Mouse (Mus musculus) bone marrow macrophage, adult 2 months (primary cell): ENCODE results near the gene Pitpnb. TPM values are rescaled to one million over a fixed set of nuclear protein-coding genes. Genes with fewer than 3 reads are reported as not detected.
A peak's percentile ranks its signal among the peaks of the same experiment; 100 is the strongest.

Experiments used
- H3K27ac ChIP-seq: 2 replicates; pipeline ENCODE4 v1.5.1; 2012; ENCODE audit warnings: low read depth, low read length; ENCODE audit not compliant: insufficient read depth
- H3K4me1 ChIP-seq: 2 replicates; pipeline ENCODE4 v1.6.1; 2012; ENCODE audit warnings: low read length; ENCODE audit not compliant: control insufficient read depth, insufficient read depth
- H3K4me3 ChIP-seq: 2 replicates; pipeline ENCODE4 v1.5.1; 2012; ENCODE audit warnings: mild to moderate bottlenecking, low read length, moderate library complexity; ENCODE audit not compliant: insufficient read depth
- CTCF ChIP-seq: IDR thresholded peaks from 2 replicates; pipeline ENCODE4 v1.5.1; 2012; ENCODE audit warnings: low read depth, mild to moderate bottlenecking, low read length, moderate library complexity
- POLR2A ChIP-seq: IDR thresholded peaks from 2 replicates; pipeline ENCODE4 v1.6.1; 2012; ENCODE audit warnings: mild to moderate bottlenecking, low read depth, low read length, borderline replicate concordance
- polyA plus RNA-seq: library from polyadenylated mRNA; stranded (reverse); fragments of >200 nt; gene quantifications from 2 replicates; pipeline ENCODE4 v1.2.4, GENCODE M21; 2012; ENCODE audit not compliant: missing spikeins, insufficient read depth, insufficient read length

The Pitpnb gene
- polyA plus RNA-seq, 1 experiment, result 41.9 TPM

DNA sequence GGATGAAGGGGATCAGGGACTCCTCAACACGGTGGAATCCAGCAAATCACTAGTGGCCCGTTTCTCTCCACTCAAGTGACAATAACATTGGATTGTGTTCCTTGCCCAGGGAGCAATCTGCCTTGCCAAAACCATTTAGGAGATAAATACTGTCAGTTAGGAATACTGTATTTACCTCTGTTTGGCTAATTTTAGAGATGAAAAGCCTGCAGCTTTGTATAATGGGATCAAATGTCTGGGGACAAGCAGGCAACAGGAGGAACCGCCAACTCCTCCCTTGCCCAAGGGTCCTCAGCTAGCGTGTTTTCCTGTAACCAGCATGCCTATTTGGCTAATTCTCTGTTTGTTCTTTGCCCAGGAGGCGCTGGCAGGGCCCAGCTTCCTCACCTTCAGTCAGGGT lies 95.7 kb downstream of the Pitpnb start:
- Histone ChIP-seq H3K4me1 (peaks cover 7% of the 10 kb centered on the region), H3K4me3 (no peak overlapping the region), H3K27ac (no peak overlapping the region)
- TF ChIP-seq CTCF (no peak), POLR2A (no peak)

DNA sequence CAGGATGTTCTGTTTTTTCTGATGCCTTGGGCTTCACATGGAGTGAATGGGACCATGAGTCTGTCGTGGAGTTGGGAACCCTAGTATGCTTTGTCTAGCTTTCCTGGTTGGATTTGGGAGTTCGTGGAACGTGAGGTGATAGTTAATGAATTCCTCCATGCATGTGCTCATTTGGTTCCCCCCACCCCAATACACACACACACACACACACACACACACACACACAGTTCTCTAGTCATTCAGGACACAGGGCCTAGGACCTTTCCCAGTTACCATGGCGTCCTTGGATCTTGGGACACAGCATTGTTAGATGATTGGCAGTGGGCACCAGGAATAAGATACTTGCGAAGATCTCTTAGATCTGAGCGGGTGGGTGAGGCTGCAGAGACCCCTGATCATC lies 98.3 kb downstream of the Pitpnb start:
- peaks cover 27% of the 10 kb centered on the region for H3K4me1 ChIP-seq
- TF ChIP-seq CTCF, result no peak
- TF ChIP-seq POLR2A, result no peak
- no peak overlapping the region for H3K4me3 ChIP-seq
- H3K27ac ChIP-seq, result no peak overlapping the region

- Histone ChIP-seq H3K4me3 (no peak overlapping the region), H3K27ac (no peak overlapping the region), H3K4me1 (peaks cover 27% of the 10 kb centered on the region)
- TF ChIP-seq CTCF (no peak), POLR2A (no peak)
These were observed 99.2 kb downstream of the Pitpnb start for GRCm38 (mm10) chr5:111429726-111430125.

- no peak overlapping the region for H3K4me3 ChIP-seq
- H3K4me1 ChIP-seq, result peaks cover 27% of the 10 kb centered on the region
- no peak overlapping the region for H3K27ac ChIP-seq
- TF ChIP-seq POLR2A (no peak), CTCF (no peak)
These were observed 100.6 kb downstream of the Pitpnb start for GRCm38 (mm10) chr5:111431007-111431730.

GRCm38 (mm10) chr5:111432842-111433241 lies 102.3 kb downstream of the Pitpnb start:
- no peak for TF ChIP-seq POLR2A
- Histone ChIP-seq H3K4me1 (peaks cover 27% of the 10 kb centered on the region), H3K27ac (peak overlapping the region; percentile 48; the same call in 1 of the 2 replicates), H3K4me3 (no peak overlapping the region)

DNA sequence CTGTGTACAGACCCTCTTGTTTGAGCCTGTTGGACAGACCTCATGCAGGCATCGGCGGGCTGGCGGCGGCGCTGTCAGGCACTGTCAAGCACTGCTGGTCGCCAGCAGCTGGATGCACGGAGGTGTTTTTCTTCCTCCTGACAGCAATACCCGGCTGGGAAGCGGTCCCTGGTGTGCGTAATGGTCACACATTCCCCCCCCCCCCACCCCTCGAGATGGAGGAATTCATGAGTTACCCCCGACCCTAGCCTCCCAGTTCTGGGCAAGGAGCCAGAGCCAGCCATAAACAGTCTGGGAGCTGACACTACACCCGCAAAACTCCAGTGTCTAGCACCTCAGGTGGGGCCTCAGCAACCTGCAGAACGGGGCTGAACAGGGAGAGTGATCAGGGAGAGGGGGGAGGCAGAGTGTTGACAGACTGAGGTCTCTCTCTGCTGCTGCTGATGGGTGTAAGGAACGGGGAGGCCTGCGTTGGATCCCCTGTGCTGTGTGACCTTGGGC lies 103.8 kb downstream of the Pitpnb start:
- TF ChIP-seq CTCF, result no peak
- no peak for TF ChIP-seq POLR2A
- Histone ChIP-seq H3K4me1 (peaks cover 29% of the 10 kb centered on the region), H3K27ac (no peak overlapping the region), H3K4me3 (no peak overlapping the region)

DNA sequence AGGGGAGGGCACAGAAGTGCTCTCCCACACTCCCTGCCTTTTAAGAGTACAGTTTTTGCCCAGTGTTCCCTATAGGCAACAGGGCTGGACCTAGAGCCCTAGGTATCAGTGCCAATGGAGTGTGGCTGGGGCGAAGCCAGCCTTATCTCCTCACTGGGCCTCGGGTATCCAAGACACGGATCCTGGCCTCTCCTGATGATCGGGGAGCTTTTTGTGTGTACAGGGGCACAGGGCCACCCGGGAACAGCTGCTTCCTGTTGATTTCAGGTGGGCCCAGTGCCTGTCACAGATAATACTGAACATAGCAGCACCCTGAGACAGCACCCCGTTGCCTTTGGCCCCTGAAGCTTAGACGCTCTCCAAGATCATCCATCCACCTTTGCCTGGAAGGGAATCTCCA lies 105.7 kb downstream of the Pitpnb start:
- no peak overlapping the region for H3K27ac ChIP-seq
- H3K4me3 ChIP-seq, result no peak overlapping the region
- peaks cover 36% of the 10 kb centered on the region for H3K4me1 ChIP-seq
- no peak for TF ChIP-seq POLR2A
- TF ChIP-seq CTCF, result no peak

GRCm38 (mm10) chr5:111437205-111437604 lies 106.6 kb downstream of the Pitpnb start:
- Histone ChIP-seq H3K27ac (no peak overlapping the region), H3K4me1 (peaks cover 27% of the 10 kb centered on the region), H3K4me3 (no peak overlapping the region)
- TF ChIP-seq CTCF (no peak), POLR2A (no peak)

Other genes starting within 250 kb of the Pitpnb start
- gene Mn1, start 86.6 kb downstream of the Pitpnb start, polyA plus RNA-seq, result 0.08 and 0.12 TPM in 2 replicates